Mouse (Mus musculus): Measurements from ENCODE around the gene Sesn1. TPM values are rescaled to one million over a fixed set of nuclear protein-coding genes. Genes with fewer than 3 reads are reported as not detected.
"Not testable (repeated sequence)": the region's sequence is repeated elsewhere in the genome, so short reads cannot be mapped to it uniquely, and the experiment has no call there.

The Sesn1 gene
- polyA plus RNA-seq, 1 experiment from 2014 or later, result 36.6 TPM

DNA sequence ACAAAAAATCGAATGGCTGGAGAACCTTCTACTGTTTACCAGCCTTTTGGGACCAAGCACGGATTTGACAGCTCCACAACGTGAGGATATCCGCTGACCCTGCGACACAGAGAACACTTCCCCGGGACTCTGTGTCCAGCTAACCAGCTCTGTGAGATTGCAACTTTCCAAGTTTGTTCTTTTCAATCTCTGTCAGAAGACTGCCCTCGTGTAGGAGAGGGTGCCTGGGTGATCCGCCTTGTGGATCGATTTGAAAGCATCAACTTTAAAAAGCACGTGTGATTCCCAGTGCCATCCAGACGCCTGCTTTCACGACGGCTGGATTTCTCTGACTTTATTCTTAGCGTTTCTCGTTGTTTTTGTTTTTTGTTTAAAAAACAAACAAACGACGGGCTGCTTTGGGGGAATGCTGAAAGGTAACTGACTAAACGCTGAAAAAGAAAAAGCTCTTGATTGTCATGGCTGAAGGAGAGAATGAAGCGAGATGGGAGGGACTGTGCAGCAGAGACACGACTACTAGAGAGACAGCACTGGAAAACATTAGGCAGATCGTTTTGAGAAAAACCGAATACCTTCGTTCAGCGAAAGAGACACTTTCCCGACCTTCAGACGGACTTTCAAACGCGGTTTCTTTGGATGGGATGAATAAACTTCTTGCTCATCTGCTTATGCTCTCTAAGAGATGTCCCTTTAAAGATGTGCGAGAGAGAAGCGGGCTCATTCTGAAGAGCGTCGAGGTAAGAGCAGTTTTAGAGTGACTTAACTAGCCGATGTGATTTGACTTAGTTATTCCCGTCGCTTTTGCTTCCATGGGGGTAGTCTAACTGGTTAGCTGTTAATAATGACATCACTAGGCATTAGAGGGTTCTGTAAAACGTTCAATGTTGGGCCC, 1.1 kb downstream of the Sesn1 start:
- WGBS, result under 1% methylated on average over 36 of the region's 36 CpGs
- H3K9ac ChIP-seq (replicated peaks; ENCODE audit: low read depth), result peak overlapping the region; percentile 60
- no peaks in the 10 kb centered on the region for H3K36me3 ChIP-seq (ENCODE audit: insufficient read depth, low read length)
- H3K4me1 ChIP-seq (ENCODE audit: insufficient read depth, low read depth, low read length), result peaks cover 16% of the 10 kb centered on the region; the same call in 1 of the 2 replicates
- peak overlapping the region; percentile 98 for H3K27ac ChIP-seq (ENCODE audit: low read length)
- no peaks in the 10 kb centered on the region for H3K9me3 ChIP-seq (ENCODE audit: low read length)
- no peak for ATAC-seq
- no peak for DNase-seq (ENCODE audit: low spot score)
- peak overlapping the region; percentile 71 for H3K4me3 ChIP-seq (ENCODE audit: low read depth, low read length)
- H3K27me3 ChIP-seq (replicated peaks; ENCODE audit: insufficient read depth, low read length), result no peaks in the 10 kb centered on the region
- peak overlapping the region; percentile 72 for H3K4me2 ChIP-seq (replicated peaks; ENCODE audit: low read depth, low read length)
- TF ChIP-seq CTCF (IDR thresholded peaks at IDR 0.05) (no peak), EP300 (IDR thresholded peaks at IDR 0.05) (peak; percentile 53)

- 46% methylated on average over 6 of the region's 6 CpGs for WGBS
- TF ChIP-seq EP300 (IDR thresholded peaks at IDR 0.05) (no peak), CTCF (IDR thresholded peaks at IDR 0.05) (no peak)
Measured at GRCm38 (mm10) chr10:41812566-41812965, 2.8 kb downstream of the Sesn1 start.

DNA sequence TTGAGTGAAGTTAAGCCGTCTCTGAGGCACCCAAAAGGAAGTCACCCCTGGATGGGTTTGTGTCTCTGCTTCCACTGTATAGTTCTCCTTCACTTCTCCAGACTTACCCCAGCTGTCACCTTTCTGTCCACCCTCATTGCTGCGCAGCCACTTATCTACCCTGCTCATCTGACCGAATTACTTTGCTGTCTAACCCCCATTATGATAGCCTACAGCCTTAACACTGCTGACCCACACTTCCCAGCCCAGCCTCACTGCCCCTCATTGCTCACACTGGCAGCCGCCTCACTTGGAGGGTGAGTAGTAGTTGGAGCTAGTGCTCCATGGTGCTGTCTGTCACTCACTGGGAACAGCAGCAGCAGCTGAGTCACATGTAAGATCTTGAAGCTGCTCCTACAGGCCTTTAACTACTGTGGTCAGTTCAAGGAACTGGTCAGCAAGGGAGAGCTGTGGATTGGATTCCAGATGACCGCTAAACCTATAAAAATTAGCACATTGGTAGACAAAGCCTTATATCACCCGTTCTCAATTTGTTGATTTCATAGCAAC, 4.6 kb downstream of the Sesn1 start:
- 84% methylated on average over 6 of the region's 6 CpGs for WGBS
- peaks cover 16% of the 10 kb centered on the region; the same call in 1 of the 2 replicates for H3K4me1 ChIP-seq (ENCODE audit: insufficient read depth, low read depth, low read length)
- TF ChIP-seq CTCF (IDR thresholded peaks at IDR 0.05) (no peak), EP300 (IDR thresholded peaks at IDR 0.05) (no peak)
- H3K4me2 ChIP-seq (replicated peaks; ENCODE audit: low read depth, low read length), result no peak overlapping the region
- no peaks in the 10 kb centered on the region for H3K27me3 ChIP-seq (replicated peaks; ENCODE audit: insufficient read depth, low read length)
- ATAC-seq (no peak), DNase-seq (ENCODE audit: low spot score) (no peak)
- no peak overlapping the region for H3K27ac ChIP-seq (ENCODE audit: low read length)
- no peak overlapping the region for H3K4me3 ChIP-seq (ENCODE audit: low read depth, low read length)
- no peaks in the 10 kb centered on the region for H3K36me3 ChIP-seq (ENCODE audit: insufficient read depth, low read length)
- no peaks in the 10 kb centered on the region for H3K9me3 ChIP-seq (ENCODE audit: low read length)
- H3K9ac ChIP-seq (replicated peaks; ENCODE audit: low read depth), result no peak overlapping the region

More at GRCm38 (mm10) chr10:41812566-41812965, 2.8 kb downstream of the Sesn1 start:
- Histone ChIP-seq H3K27ac (ENCODE audit: low read length) (no peak overlapping the region), H3K4me3 (ENCODE audit: low read depth, low read length) (peak overlapping the region; percentile 10; the same call in 1 of the 2 replicates), H3K4me2 (replicated peaks; ENCODE audit: low read depth, low read length) (peak overlapping the region; percentile 72), H3K36me3 (ENCODE audit: insufficient read depth, low read length) (no peaks in the 10 kb centered on the region), H3K9ac (replicated peaks; ENCODE audit: low read depth) (no peak overlapping the region), H3K4me1 (ENCODE audit: insufficient read depth, low read depth, low read length) (peaks cover 16% of the 10 kb centered on the region; the same call in 1 of the 2 replicates), H3K27me3 (replicated peaks; ENCODE audit: insufficient read depth, low read length) (no peaks in the 10 kb centered on the region), H3K9me3 (ENCODE audit: low read length) (no peaks in the 10 kb centered on the region)
- DNase-seq (ENCODE audit: low spot score) (no peak), ATAC-seq (no peak)

GRCm38 (mm10) chr10:41816516-41816915, 6.8 kb downstream of the Sesn1 start:
- Histone ChIP-seq H3K9ac (replicated peaks; ENCODE audit: low read depth) (no peak overlapping the region), H3K27ac (ENCODE audit: low read length) (no peak overlapping the region), H3K4me3 (ENCODE audit: low read depth, low read length) (no peak overlapping the region), H3K4me2 (replicated peaks; ENCODE audit: low read depth, low read length) (no peak overlapping the region), H3K27me3 (replicated peaks; ENCODE audit: insufficient read depth, low read length) (no peaks in the 10 kb centered on the region), H3K36me3 (ENCODE audit: insufficient read depth, low read length) (no peaks in the 10 kb centered on the region), H3K4me1 (ENCODE audit: insufficient read depth, low read depth, low read length) (peaks cover 11% of the 10 kb centered on the region; the same call in 1 of the 2 replicates), H3K9me3 (ENCODE audit: low read length) (no peaks in the 10 kb centered on the region)
- ATAC-seq, result no peak
- WGBS, result 83% methylated on average over 5 of the region's 5 CpGs
- no peak for TF ChIP-seq EP300 (IDR thresholded peaks at IDR 0.05)
- TF ChIP-seq CTCF (IDR thresholded peaks at IDR 0.05), result no peak
- no peak for DNase-seq (ENCODE audit: low spot score)

DNA sequence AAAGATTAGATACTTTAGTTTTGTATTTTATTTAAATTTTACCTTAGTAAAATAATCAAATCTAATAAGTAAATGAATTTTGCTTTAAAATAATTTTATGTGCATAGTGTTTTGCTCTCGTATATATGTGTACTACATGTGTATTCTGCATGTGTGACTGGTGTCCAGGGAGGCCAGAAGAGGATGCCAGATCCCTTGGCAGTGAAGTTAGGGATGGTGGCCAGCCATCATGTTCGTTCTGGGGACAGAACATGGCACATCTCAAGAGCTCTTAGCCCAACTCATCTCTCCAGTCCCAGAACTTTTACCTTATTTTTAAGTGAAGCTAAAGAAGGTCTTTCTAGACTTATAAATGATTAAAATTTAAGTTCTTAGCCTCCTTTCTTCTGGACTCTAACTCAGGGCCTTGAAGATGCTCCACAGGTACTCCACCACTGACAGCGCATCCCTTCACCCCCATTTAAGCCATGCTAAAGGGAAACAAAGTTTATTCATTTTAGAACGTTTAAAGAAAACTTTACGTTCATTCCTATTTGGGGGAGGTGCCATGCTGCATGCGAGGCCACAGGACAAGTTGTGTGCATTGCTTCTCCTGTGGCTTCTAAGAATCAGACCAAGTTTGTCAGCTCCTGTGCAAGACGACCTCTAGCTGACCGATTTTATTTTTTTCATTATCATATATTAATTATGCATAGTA, 8.4 kb downstream of the Sesn1 start:
- Histone ChIP-seq H3K27me3 (replicated peaks; ENCODE audit: insufficient read depth, low read length) (no peaks in the 10 kb centered on the region), H3K9me3 (ENCODE audit: low read length) (no peaks in the 10 kb centered on the region), H3K4me2 (replicated peaks; ENCODE audit: low read depth, low read length) (no peak overlapping the region), H3K4me3 (ENCODE audit: low read depth, low read length) (no peak overlapping the region), H3K9ac (replicated peaks; ENCODE audit: low read depth) (no peak overlapping the region), H3K36me3 (ENCODE audit: insufficient read depth, low read length) (no peaks in the 10 kb centered on the region), H3K27ac (ENCODE audit: low read length) (no peak overlapping the region), H3K4me1 (ENCODE audit: insufficient read depth, low read depth, low read length) (no peaks in the 10 kb centered on the region)
- ATAC-seq (no peak), DNase-seq (ENCODE audit: low spot score) (no peak)
- no peak for TF ChIP-seq EP300 (IDR thresholded peaks at IDR 0.05)
- TF ChIP-seq CTCF (IDR thresholded peaks at IDR 0.05), result no peak
- WGBS, result 86% methylated on average over 8 of the region's 8 CpGs

DNA sequence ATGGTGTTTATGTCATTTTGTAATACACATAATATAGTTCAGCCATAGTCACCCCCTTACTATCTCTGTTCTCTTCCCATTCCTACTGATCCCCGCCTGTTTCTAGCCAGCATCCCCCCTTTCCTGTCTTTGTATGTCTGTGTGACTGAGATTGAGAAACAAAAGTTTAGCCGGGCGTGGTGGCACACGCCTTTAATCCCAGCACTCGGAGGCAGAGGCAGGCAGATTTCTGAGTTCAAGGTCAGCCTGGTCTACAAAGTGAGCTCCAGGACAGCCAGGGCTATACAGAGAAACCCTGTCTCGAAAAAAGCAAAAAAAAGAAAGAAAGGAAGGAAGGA, 9.0 kb downstream of the Sesn1 start:
- H3K27ac ChIP-seq (ENCODE audit: low read length); H3K4me3 ChIP-seq (ENCODE audit: low read depth, low read length); H3K9me3 ChIP-seq (ENCODE audit: low read length); H3K27me3 ChIP-seq (replicated peaks; ENCODE audit: insufficient read depth, low read length); H3K4me2 ChIP-seq (replicated peaks; ENCODE audit: low read depth, low read length); H3K36me3 ChIP-seq (ENCODE audit: insufficient read depth, low read length); H3K4me1 ChIP-seq (ENCODE audit: insufficient read depth, low read depth, low read length); ATAC-seq; H3K9ac ChIP-seq (replicated peaks; ENCODE audit: low read depth); DNase-seq (ENCODE audit: low spot score): not testable (repeated sequence)
- WGBS, result 82% methylated on average over 6 of the region's 6 CpGs
